Mouse (Mus musculus): ENCODE data around the gene Lzts3. TPM values are rescaled to one million over a fixed set of nuclear protein-coding genes. Genes with fewer than 3 reads are reported as not detected.

Lzts3 gene
- total and polyA plus RNA-seq, 3 experiments, result 1.9 to 4.5 TPM; not detected in 1

DNA sequence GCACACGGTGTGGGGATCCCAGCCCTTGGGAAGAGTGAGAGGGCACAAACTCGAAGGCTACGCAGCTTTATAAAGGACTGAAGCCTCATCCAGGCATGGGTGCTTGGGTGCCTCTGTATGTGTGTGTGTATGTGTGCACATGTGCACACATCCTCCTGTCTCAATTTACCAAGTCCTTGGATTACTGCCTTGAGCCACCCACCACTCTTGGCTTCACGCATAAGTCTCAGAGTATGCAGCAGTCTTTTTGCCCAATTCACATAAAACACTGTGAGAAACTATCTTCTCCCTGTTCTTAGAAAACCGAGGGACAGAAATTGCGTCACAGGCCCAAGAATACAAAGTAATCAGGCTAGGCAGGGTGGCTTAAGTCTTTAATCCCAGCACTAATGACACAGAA, 56.6 kb downstream of the Lzts3 start:
- Histone ChIP-seq H3K9me3 (replicated peaks; ENCODE audit: insufficient read depth, low read length) (no peaks in the 10 kb centered on the region), H3K4me1 (ENCODE audit: control insufficient read depth in 1 of 2, insufficient read depth in 2 of 2, low read length in 2 of 2) (peaks cover 11 to 25% of the 10 kb centered on the region in 2 experiments), H3K27ac (ENCODE audit: control insufficient read depth, low read depth, low read length) (no peak overlapping the region), H3K4me3 (ENCODE audit: control insufficient read depth in 1 of 2, insufficient read depth in 1 of 2, low read depth in 2 of 2, low read length in 2 of 2) (no peak overlapping the region), H3K36me3 (ENCODE audit: control insufficient read depth in 1 of 2, insufficient read depth in 2 of 2, low read length in 2 of 2) (peaks cover 0 to 8% of the 10 kb centered on the region in 2 experiments; a peak in 2 of 4 replicates), H3K27me3 (ENCODE audit: control insufficient read depth in 1 of 2, insufficient read depth in 2 of 2, low read length in 2 of 2) (no peaks in the 10 kb centered on the region), H3K9ac (ENCODE audit: control insufficient read depth, low read depth, low read length, poor library complexity, severe bottlenecking) (no peak overlapping the region), H3K79me2 (ENCODE audit: control insufficient read depth, insufficient read depth, low read length, poor library complexity) (no peaks in the 10 kb centered on the region)
- no peak for DNase-seq (ENCODE audit: low read depth, low spot score)
- TF ChIP-seq CHD2 (IDR thresholded peaks at IDR 0.05; ENCODE audit: low read length), result no peak
- TF ChIP-seq MAZ (IDR thresholded peaks at IDR 0.05; ENCODE audit: low read depth, low read length), result no peak
- no peak for TF ChIP-seq KAT2A (conservative IDR thresholded peaks at IDR 0.05; ENCODE audit: low read depth, low read length)
- TF ChIP-seq E2F4 (IDR thresholded peaks at IDR 0.05; ENCODE audit: borderline replicate concordance, low read depth, low read length), result no peak
- no peak for TF ChIP-seq CHD1 (IDR thresholded peaks at IDR 0.05; ENCODE audit: low read depth, low read length)
- TF ChIP-seq HCFC1 (IDR thresholded peaks at IDR 0.05; ENCODE audit: low read depth, low read length), result no peak
- no peak for TF ChIP-seq MAFK (IDR thresholded peaks at IDR 0.05; ENCODE audit: borderline replicate concordance, low read depth, low read length)
- TF ChIP-seq MAX (IDR thresholded peaks at IDR 0.05; ENCODE audit: low read length), result no peak

DNA sequence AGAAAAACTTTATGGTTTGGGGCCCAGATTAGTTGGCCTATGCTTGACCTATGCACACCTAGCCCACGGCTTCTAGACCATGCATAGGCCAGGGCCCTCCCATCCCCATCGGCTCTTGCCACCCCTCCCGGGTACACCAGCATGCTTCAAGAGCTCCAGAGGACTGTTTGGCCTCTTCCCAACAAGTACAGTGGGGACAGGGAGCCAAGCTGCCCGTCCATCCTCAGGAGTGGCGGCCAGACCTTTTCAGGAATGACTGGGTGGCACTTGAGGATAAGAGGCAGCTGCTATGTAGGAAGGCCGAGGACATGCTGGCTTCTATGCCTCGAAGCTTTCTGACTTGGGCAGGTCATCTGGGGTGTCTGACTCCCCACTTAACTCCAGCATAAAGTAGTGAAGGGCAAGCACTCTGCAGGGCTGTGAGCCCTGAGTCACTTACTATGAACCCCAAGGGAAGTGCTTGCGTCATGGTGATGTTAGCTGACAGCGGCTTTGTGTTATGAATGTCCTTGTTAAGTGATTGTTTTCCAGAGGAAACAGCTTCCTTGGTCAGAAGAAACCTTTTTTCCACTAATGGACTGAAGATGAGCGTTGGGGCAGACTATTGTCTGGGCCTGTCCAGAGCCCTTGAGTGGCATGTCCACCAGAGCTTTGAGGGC, 58.6 kb downstream of the Lzts3 start:
- Histone ChIP-seq H3K9me3 (replicated peaks; ENCODE audit: insufficient read depth, low read length) (no peaks in the 10 kb centered on the region), H3K27me3 (ENCODE audit: control insufficient read depth in 1 of 2, insufficient read depth in 2 of 2, low read length in 2 of 2) (no peaks in the 10 kb centered on the region), H3K4me3 (ENCODE audit: control insufficient read depth in 1 of 2, insufficient read depth in 1 of 2, low read depth in 2 of 2, low read length in 2 of 2) (no peak overlapping the region), H3K27ac (ENCODE audit: control insufficient read depth, low read depth, low read length) (no peak overlapping the region), H3K9ac (ENCODE audit: control insufficient read depth, low read depth, low read length, poor library complexity, severe bottlenecking) (no peak overlapping the region), H3K4me1 (ENCODE audit: control insufficient read depth in 1 of 2, insufficient read depth in 2 of 2, low read length in 2 of 2) (peaks cover 11 to 24% of the 10 kb centered on the region in 2 experiments), H3K79me2 (ENCODE audit: control insufficient read depth, insufficient read depth, low read length, poor library complexity) (no peaks in the 10 kb centered on the region), H3K36me3 (ENCODE audit: control insufficient read depth in 1 of 2, insufficient read depth in 2 of 2, low read length in 2 of 2) (peaks cover 0 to 8% of the 10 kb centered on the region in 2 experiments; a peak in 2 of 4 replicates)
- DNase-seq (ENCODE audit: low read depth, low spot score), result no peak
- TF ChIP-seq MAFK (IDR thresholded peaks at IDR 0.05; ENCODE audit: borderline replicate concordance, low read depth, low read length), result no peak
- TF ChIP-seq MAX (IDR thresholded peaks at IDR 0.05; ENCODE audit: low read length), result no peak
- no peak for TF ChIP-seq CHD1 (IDR thresholded peaks at IDR 0.05; ENCODE audit: low read depth, low read length)
- no peak for TF ChIP-seq RAD21 (IDR thresholded peaks at IDR 0.05; ENCODE audit: low read depth, low read length)
- TF ChIP-seq MAZ (IDR thresholded peaks at IDR 0.05; ENCODE audit: low read depth, low read length), result no peak
- no peak for TF ChIP-seq TCF12 (IDR thresholded peaks at IDR 0.05; ENCODE audit: low read depth, low read length)
- TF ChIP-seq ETS1 (IDR thresholded peaks at IDR 0.05; ENCODE audit: low read depth, low read length), result no peak
- no peak for TF ChIP-seq UBTF (IDR thresholded peaks at IDR 0.05; ENCODE audit: borderline replicate concordance, insufficient read depth, low read depth, low read length)
- TF ChIP-seq EP300 (IDR thresholded peaks at IDR 0.05; ENCODE audit: low read depth in 1 of 2, low read length in 2 of 2), result no peak
- TF ChIP-seq GATA1 (IDR thresholded peaks at IDR 0.05; ENCODE audit: low read depth, low read length), result no peak
- TF ChIP-seq TAL1 (IDR thresholded peaks at IDR 0.05; ENCODE audit: low read length), result no peak
- TF ChIP-seq HCFC1 (IDR thresholded peaks at IDR 0.05; ENCODE audit: low read depth, low read length), result no peak

Other genes with a start within 250 kb of the Lzts3 start
- gene Cpxm1, start 245.2 kb downstream of the Lzts3 start, total RNA-seq (2012; rRNA removed), result 6.5 and 8.2 TPM in 2 replicates
- 10 to 100 TPM in 1 of 2 experiments, not detected in 1; 10.7 TPM for gene Cpxm1, start 245.2 kb downstream of the Lzts3 start, polyA plus RNA-seq (2012; ENCODE audit: insufficient read depth in 1 of 2, insufficient read length in 2 of 2, low read depth in 1 of 2, low replicate concordance in 2 of 2, missing spikeins in 1 of 2)
- not detected in 2 replicates for gene Gm28372, start 237.6 kb downstream of the Lzts3 start, total RNA-seq (2012; rRNA removed)
- gene Gm28372, start 237.6 kb downstream of the Lzts3 start, polyA plus RNA-seq (2012; ENCODE audit: insufficient read depth in 1 of 2, insufficient read length in 2 of 2, low read depth in 1 of 2, low replicate concordance in 2 of 2, missing spikeins in 1 of 2), result not detected
- gene 1700020A23Rik, start 237.5 kb downstream of the Lzts3 start, total RNA-seq (2012; rRNA removed), result not detected in 2 replicates
- not detected for gene 1700020A23Rik, start 237.5 kb downstream of the Lzts3 start, polyA plus RNA-seq (2012; ENCODE audit: insufficient read depth in 1 of 2, insufficient read length in 2 of 2, low read depth in 1 of 2, low replicate concordance in 2 of 2, missing spikeins in 1 of 2)
- gene Tmem239, start 236.3 kb downstream of the Lzts3 start, total RNA-seq (2012; rRNA removed), result not detected in 2 replicates
- gene Tmem239, start 236.3 kb downstream of the Lzts3 start, polyA plus RNA-seq (2012; ENCODE audit: insufficient read depth in 1 of 2, insufficient read length in 2 of 2, low read depth in 1 of 2, low replicate concordance in 2 of 2, missing spikeins in 1 of 2), result under 1 TPM in 1 of 2 experiments, not detected in 1; 0.11 TPM
- gene Vps16, start 218.5 kb downstream of the Lzts3 start, total RNA-seq (2012; rRNA removed), result 86.2 and 90.0 TPM in 2 replicates
- gene Vps16, start 218.5 kb downstream of the Lzts3 start, polyA plus RNA-seq (2012; ENCODE audit: insufficient read depth in 1 of 2, insufficient read length in 2 of 2, low read depth in 1 of 2, low replicate concordance in 2 of 2, missing spikeins in 1 of 2), result 100 to 1,000 TPM in 1 of 2 experiments, not detected in 1; 114 TPM
- gene Pced1a, start 218.1 kb downstream of the Lzts3 start, total RNA-seq (2012; rRNA removed), result 5.1 and 6.5 TPM in 2 replicates
- 10 to 100 TPM in 1 of 2 experiments, not detected in 1; 13.7 TPM for gene Pced1a, start 218.1 kb downstream of the Lzts3 start, polyA plus RNA-seq (2012; ENCODE audit: insufficient read depth in 1 of 2, insufficient read length in 2 of 2, low read depth in 1 of 2, low replicate concordance in 2 of 2, missing spikeins in 1 of 2)
- 28.1 and 33.0 TPM in 2 replicates for gene Ptpra, start 192.5 kb downstream of the Lzts3 start, total RNA-seq (2012; rRNA removed)
- gene Ptpra, start 192.5 kb downstream of the Lzts3 start, polyA plus RNA-seq (2012; ENCODE audit: insufficient read depth in 1 of 2, insufficient read length in 2 of 2, low read depth in 1 of 2, low replicate concordance in 2 of 2, missing spikeins in 1 of 2), result 10 to 100 TPM in 1 of 2 experiments, not detected in 1; 68.3 TPM
- 108 and 121 TPM in 2 replicates for gene Mrps26, start 79.1 kb downstream of the Lzts3 start, total RNA-seq (2012; rRNA removed)
- 100 to 1,000 TPM in 1 of 2 experiments, not detected in 1; 154 TPM for gene Mrps26, start 79.1 kb downstream of the Lzts3 start, polyA plus RNA-seq (2012; ENCODE audit: insufficient read depth in 1 of 2, insufficient read length in 2 of 2, low read depth in 1 of 2, low replicate concordance in 2 of 2, missing spikeins in 1 of 2)
- not detected in 2 replicates for gene Oxt, start 66.6 kb downstream of the Lzts3 start, total RNA-seq (2012; rRNA removed)
- under 1 TPM in 1 of 2 experiments, not detected in 1; 0.14 TPM for gene Oxt, start 66.6 kb downstream of the Lzts3 start, polyA plus RNA-seq (2012; ENCODE audit: insufficient read depth in 1 of 2, insufficient read length in 2 of 2, low read depth in 1 of 2, low replicate concordance in 2 of 2, missing spikeins in 1 of 2)
- gene Avp, start 60.2 kb downstream of the Lzts3 start, total RNA-seq (2012; rRNA removed), result not detected in 2 replicates
- gene Avp, start 60.2 kb downstream of the Lzts3 start, polyA plus RNA-seq (2012; ENCODE audit: insufficient read depth in 1 of 2, insufficient read length in 2 of 2, low read depth in 1 of 2, low replicate concordance in 2 of 2, missing spikeins in 1 of 2), result not detected
- 13.6 and 15.3 TPM in 2 replicates for gene Fastkd5, start 12.8 kb downstream of the Lzts3 start, total RNA-seq (2012; rRNA removed)
- gene Fastkd5, start 12.8 kb downstream of the Lzts3 start, polyA plus RNA-seq (2012; ENCODE audit: insufficient read depth in 1 of 2, insufficient read length in 2 of 2, low read depth in 1 of 2, low replicate concordance in 2 of 2, missing spikeins in 1 of 2), result 10 to 100 TPM in 1 of 2 experiments, not detected in 1; 11.7 TPM
- 5.1 and 5.4 TPM in 2 replicates for gene Ubox5, start 12.8 kb downstream of the Lzts3 start, total RNA-seq (2012; rRNA removed)
- 10 to 100 TPM in 1 of 2 experiments, not detected in 1; 11.2 TPM for gene Ubox5, start 12.8 kb downstream of the Lzts3 start, polyA plus RNA-seq (2012; ENCODE audit: insufficient read depth in 1 of 2, insufficient read length in 2 of 2, low read depth in 1 of 2, low replicate concordance in 2 of 2, missing spikeins in 1 of 2)
- 44.7 and 52.7 TPM in 2 replicates for gene Ddrgk1, start 21.9 kb upstream of the Lzts3 start, total RNA-seq (2012; rRNA removed)
- gene Ddrgk1, start 21.9 kb upstream of the Lzts3 start, polyA plus RNA-seq (2012; ENCODE audit: insufficient read depth in 1 of 2, insufficient read length in 2 of 2, low read depth in 1 of 2, low replicate concordance in 2 of 2, missing spikeins in 1 of 2), result 10 to 100 TPM in 1 of 2 experiments, not detected in 1; 73.6 TPM
- gene Itpa, start 24.8 kb upstream of the Lzts3 start, total RNA-seq (2012; rRNA removed), result 130 and 137 TPM in 2 replicates
- 100 to 1,000 TPM in 1 of 2 experiments, not detected in 1; 102 TPM for gene Itpa, start 24.8 kb upstream of the Lzts3 start, polyA plus RNA-seq (2012; ENCODE audit: insufficient read depth in 1 of 2, insufficient read length in 2 of 2, low read depth in 1 of 2, low replicate concordance in 2 of 2, missing spikeins in 1 of 2)
- 0.13 and 0.31 TPM in 2 replicates for gene Slc4a11, start 54.7 kb upstream of the Lzts3 start, total RNA-seq (2012; rRNA removed)
- 1 to 10 TPM in 1 of 2 experiments, not detected in 1; 1.6 TPM for gene Slc4a11, start 54.7 kb upstream of the Lzts3 start, polyA plus RNA-seq (2012; ENCODE audit: insufficient read depth in 1 of 2, insufficient read length in 2 of 2, low read depth in 1 of 2, low replicate concordance in 2 of 2, missing spikeins in 1 of 2)